Mouse (Mus musculus): ENCODE results near the gene Ube3c. TPM values are rescaled to one million over a fixed set of nuclear protein-coding genes. Genes with fewer than 3 reads are reported as not detected.
"Not testable (repeated sequence)": the region's sequence is repeated elsewhere in the genome, so short reads cannot be mapped to it uniquely, and the experiment has no call there.

The Ube3c gene
- polyA plus RNA-seq, 1 experiment, result 16.7 TPM

DNA sequence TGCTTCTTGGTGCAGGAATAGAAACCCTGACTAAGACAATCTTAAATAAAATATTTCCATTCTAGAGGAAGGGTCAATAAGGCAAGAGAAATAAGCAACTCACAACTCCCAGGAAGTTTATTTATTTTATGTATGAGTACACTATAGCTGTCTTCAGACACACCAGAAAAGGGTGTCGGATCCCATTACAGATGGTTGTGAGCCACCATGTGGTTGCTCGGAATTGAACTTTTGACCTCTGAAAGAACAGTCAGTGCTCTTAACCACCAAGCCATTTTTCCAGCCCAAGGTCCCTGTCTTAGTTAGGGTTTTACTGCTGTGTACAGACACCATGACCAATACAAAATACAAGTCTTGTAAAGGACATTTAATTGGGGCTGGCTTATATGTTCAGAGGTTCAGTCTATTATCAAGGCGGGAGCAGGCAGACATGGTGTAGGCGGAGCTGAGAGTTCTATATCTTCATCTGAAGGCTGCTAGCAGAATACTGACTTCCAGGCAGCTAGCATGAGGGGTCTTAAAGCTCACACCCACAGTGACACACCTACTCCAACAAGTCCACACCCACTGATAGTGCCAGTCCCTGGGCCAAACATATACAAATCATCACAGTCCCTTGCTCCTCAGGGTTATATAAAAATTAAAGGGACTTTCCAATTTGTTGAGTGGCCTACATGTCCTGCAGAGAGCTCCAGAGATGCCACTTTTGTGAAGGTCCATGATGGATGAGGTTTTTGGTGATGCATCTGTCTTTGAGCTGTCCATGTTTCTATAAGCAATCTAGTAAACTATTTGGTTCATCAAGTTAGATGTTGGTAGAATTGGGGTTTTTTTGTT is 9.0 kb downstream of the Ube3c start:
- WGBS, result 83% methylated on average over 4 of the region's 4 CpGs
- H3K27ac ChIP-seq (ENCODE audit: insufficient read depth, low read depth, low read length), result no peak overlapping the region
- no peak for TF ChIP-seq POLR2A (IDR thresholded peaks at IDR 0.05; ENCODE audit: low read depth, low read length)
- no peak for TF ChIP-seq CTCF (conservative IDR thresholded peaks at IDR 0.05; ENCODE audit: insufficient read depth, insufficient read length, low read depth, low read length)
- H3K27me3 ChIP-seq (replicated peaks; ENCODE audit: control insufficient read depth, insufficient read depth, low read length), result no peaks in the 10 kb centered on the region
- no peaks in the 10 kb centered on the region for H3K4me1 ChIP-seq (ENCODE audit: control insufficient read depth, insufficient read depth, low read length)
- H3K36me3 ChIP-seq (ENCODE audit: control insufficient read depth, insufficient read depth, low read length), result no peaks in the 10 kb centered on the region
- no peak overlapping the region for H3K4me3 ChIP-seq (ENCODE audit: insufficient read depth, low read depth, low read length)
- DNase-seq, result no peak

DNA sequence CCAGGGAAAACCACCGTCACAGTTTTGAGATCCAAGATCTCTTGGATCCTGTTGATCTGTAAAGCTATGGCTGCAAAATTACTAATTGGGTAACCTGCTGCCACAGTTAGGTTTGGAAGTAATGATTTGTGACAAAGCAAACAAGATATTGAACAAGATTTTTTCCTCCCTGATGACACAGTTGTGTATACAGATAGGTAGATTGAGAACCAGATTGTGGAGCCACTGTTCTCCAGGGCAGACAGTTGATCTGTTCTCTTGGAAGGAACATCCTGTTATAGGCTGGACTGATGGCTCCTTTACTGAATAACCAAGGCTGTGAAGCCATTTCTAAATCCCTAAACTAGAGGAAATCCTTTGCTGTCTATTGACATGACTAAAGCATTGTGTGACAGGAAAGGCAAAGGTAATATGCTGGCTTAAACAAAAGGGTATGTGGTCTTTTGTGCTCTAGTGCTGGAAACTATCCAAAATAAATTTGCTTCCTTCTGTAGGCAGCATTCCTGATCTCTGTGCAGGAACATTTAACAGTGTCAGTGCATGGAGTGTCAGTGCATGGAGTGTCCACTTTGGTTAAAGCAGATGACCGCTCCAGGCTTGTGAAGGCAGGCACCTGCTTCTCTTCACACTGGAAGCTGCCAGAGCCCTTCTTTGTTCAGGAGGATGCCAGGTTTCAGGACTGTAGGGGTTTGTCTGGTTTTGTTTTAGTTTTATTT is 15.0 kb downstream of the Ube3c start:
- H3K27ac ChIP-seq (ENCODE audit: insufficient read depth, low read depth, low read length), result no peak overlapping the region
- peak; percentile 10 for DNase-seq

DNA sequence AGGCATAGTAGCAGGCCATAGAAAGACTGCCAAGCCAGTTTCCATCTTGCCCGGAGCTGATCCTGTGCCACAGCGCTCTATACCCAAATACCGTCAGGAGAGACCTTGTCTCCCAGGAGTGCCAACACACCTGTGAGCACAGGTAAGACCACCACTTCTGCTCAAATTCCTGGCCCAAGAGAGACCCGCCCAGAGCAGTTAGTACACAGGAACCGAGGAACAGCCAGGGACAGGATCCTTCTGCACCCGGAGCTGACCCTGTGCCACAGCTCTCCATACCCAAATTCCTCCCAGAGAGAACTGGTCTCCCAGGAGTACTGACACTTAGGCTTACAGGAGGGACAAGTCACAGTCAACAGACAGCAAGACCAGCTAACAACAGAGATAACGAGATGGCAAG is 23.1 kb downstream of the Ube3c start:
- not testable (repeated sequence) for H3K4me3 ChIP-seq (ENCODE audit: insufficient read depth, low read depth, low read length); H3K36me3 ChIP-seq (ENCODE audit: control insufficient read depth, insufficient read depth, low read length); H3K27me3 ChIP-seq (replicated peaks; ENCODE audit: control insufficient read depth, insufficient read depth, low read length); H3K4me1 ChIP-seq (ENCODE audit: control insufficient read depth, insufficient read depth, low read length); H3K27ac ChIP-seq (ENCODE audit: insufficient read depth, low read depth, low read length); DNase-seq
- WGBS, result over 99% methylated on average over 7 of the region's 7 CpGs

More for the DNA sequence above, 15.0 kb downstream of the Ube3c start:
- Histone ChIP-seq H3K27me3 (replicated peaks; ENCODE audit: control insufficient read depth, insufficient read depth, low read length) (no peaks in the 10 kb centered on the region), H3K4me3 (ENCODE audit: insufficient read depth, low read depth, low read length) (no peak overlapping the region), H3K36me3 (ENCODE audit: control insufficient read depth, insufficient read depth, low read length) (no peaks in the 10 kb centered on the region; the same call in 1 of the 2 replicates), H3K4me1 (ENCODE audit: control insufficient read depth, insufficient read depth, low read length) (no peaks in the 10 kb centered on the region; the same call in 1 of the 2 replicates)
- TF ChIP-seq CTCF (conservative IDR thresholded peaks at IDR 0.05; ENCODE audit: insufficient read depth, insufficient read length, low read depth, low read length) (no peak), POLR2A (IDR thresholded peaks at IDR 0.05; ENCODE audit: low read depth, low read length) (no peak)
- WGBS, result 58% methylated on average over 2 of the region's 2 CpGs

DNA sequence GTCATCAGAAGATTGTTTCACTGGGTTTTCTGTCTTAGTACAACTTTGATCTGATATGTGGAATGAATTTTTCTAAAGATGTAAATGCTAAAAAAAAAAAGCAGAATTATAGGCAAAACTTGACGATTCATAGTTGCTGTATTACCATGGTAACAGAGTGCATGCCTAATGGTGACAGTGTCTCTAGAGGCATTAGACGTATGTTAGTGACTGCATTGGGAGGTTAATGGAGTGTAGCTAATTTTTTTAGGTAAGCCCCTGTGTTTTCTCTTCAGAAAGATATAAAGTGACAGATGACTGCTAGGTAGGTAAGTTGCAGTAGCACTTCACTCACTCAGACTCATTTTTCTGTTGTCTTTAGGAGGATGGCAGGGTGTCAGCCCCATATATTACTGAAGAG is 37.5 kb downstream of the Ube3c start:
- no peak for DNase-seq
- WGBS, result 85% methylated on average over 2 of the region's 2 CpGs
- Histone ChIP-seq H3K27me3 (replicated peaks; ENCODE audit: control insufficient read depth, insufficient read depth, low read length) (no peaks in the 10 kb centered on the region), H3K36me3 (ENCODE audit: control insufficient read depth, insufficient read depth, low read length) (peaks cover 16% of the 10 kb centered on the region), H3K4me1 (ENCODE audit: control insufficient read depth, insufficient read depth, low read length) (no peaks in the 10 kb centered on the region), H3K27ac (ENCODE audit: insufficient read depth, low read depth, low read length) (no peak overlapping the region), H3K4me3 (ENCODE audit: insufficient read depth, low read depth, low read length) (no peak overlapping the region)
- no peak for TF ChIP-seq CTCF (conservative IDR thresholded peaks at IDR 0.05; ENCODE audit: insufficient read depth, insufficient read length, low read depth, low read length)
- TF ChIP-seq POLR2A (IDR thresholded peaks at IDR 0.05; ENCODE audit: low read depth, low read length), result no peak

DNA sequence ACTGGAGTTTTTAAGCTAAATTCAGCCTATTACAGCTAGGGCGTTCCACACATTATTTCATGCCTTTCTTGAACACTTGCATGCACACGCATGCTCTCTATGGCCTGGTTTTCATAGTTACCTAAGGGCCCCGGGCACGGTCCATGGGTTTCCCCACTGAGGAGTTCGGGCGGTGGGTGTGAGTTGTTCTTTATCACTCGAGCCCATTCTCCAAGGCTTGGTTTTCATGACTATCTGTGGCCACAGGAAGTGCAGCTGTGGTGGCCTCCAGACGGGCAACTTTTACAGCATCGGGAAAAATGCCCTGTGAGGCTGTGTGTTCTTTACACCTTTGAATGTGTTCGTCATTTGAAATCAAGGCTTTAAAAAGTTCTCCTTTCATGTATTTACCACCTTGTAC is 56.6 kb downstream of the Ube3c start:
- Histone ChIP-seq H3K4me3 (ENCODE audit: insufficient read depth, low read depth, low read length) (no peak overlapping the region), H3K27ac (ENCODE audit: insufficient read depth, low read depth, low read length) (no peak overlapping the region), H3K27me3 (replicated peaks; ENCODE audit: control insufficient read depth, insufficient read depth, low read length) (no peaks in the 10 kb centered on the region), H3K36me3 (ENCODE audit: control insufficient read depth, insufficient read depth, low read length) (no peaks in the 10 kb centered on the region; the same call in 1 of the 2 replicates), H3K4me1 (ENCODE audit: control insufficient read depth, insufficient read depth, low read length) (no peaks in the 10 kb centered on the region)
- no peak for TF ChIP-seq POLR2A (IDR thresholded peaks at IDR 0.05; ENCODE audit: low read depth, low read length)
- TF ChIP-seq CTCF (conservative IDR thresholded peaks at IDR 0.05; ENCODE audit: insufficient read depth, insufficient read length, low read depth, low read length), result no peak
- DNase-seq, result no peak
- 83% methylated on average over 10 of the region's 10 CpGs for WGBS

DNA sequence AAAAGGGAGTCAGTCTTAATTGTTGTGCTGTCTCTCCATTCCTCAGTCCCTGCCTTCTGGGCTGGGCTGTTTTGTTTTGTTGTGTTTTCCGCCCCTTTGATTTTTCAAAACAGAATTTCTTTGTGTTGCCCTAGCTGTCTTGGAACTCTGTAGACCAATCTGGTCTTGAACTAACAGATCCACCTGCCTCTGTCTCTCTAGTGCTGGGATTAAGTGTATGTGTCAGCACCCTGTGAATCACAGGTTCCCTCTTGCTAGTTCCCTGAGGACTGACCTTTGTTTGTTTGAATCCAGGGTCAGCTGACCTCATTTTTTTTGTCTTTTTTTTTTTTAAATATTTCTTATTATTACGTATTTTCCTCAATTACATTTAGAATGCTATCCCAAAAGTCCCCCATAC is 60.9 kb downstream of the Ube3c start:
- H3K4me3 ChIP-seq (ENCODE audit: insufficient read depth, low read depth, low read length), result no peak overlapping the region
- DNase-seq, result no peak
- H3K27me3 ChIP-seq (replicated peaks; ENCODE audit: control insufficient read depth, insufficient read depth, low read length), result no peaks in the 10 kb centered on the region
- TF ChIP-seq POLR2A (IDR thresholded peaks at IDR 0.05; ENCODE audit: low read depth, low read length) (no peak), CTCF (conservative IDR thresholded peaks at IDR 0.05; ENCODE audit: insufficient read depth, insufficient read length, low read depth, low read length) (no peak)
- H3K36me3 ChIP-seq (ENCODE audit: control insufficient read depth, insufficient read depth, low read length), result peaks cover 1% of the 10 kb centered on the region
- H3K27ac ChIP-seq (ENCODE audit: insufficient read depth, low read depth, low read length), result no peak overlapping the region
- WGBS, result 88% methylated on average over 2 of the region's 2 CpGs
- H3K4me1 ChIP-seq (ENCODE audit: control insufficient read depth, insufficient read depth, low read length), result no peaks in the 10 kb centered on the region

DNA sequence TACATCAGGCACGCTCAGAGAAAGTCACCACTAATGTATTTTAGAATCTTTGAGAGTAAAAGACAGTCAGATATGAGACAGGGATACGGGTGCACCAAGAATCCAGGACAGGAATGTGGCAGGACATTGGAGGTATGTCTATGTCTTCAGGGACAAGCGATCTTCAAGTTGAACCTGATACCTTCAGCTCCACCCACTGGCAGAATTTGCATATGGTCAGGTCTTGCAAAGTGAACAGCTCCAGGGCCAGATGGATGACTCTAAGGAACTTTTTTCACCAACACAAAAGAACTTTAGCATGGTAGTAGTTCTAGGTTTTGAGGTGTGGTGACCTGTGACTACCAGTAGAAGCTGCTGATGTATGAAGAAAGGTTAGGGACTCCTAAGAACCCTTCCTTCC is 62.7 kb downstream of the Ube3c start:
- TF ChIP-seq CTCF (conservative IDR thresholded peaks at IDR 0.05; ENCODE audit: insufficient read depth, insufficient read length, low read depth, low read length), result no peak
- TF ChIP-seq POLR2A (IDR thresholded peaks at IDR 0.05; ENCODE audit: low read depth, low read length), result no peak
- no peaks in the 10 kb centered on the region for H3K4me1 ChIP-seq (ENCODE audit: control insufficient read depth, insufficient read depth, low read length)
- 84% methylated on average over 3 of the region's 3 CpGs for WGBS
- peaks cover 3% of the 10 kb centered on the region for H3K36me3 ChIP-seq (ENCODE audit: control insufficient read depth, insufficient read depth, low read length)
- no peak overlapping the region for H3K27ac ChIP-seq (ENCODE audit: insufficient read depth, low read depth, low read length)
- no peaks in the 10 kb centered on the region for H3K27me3 ChIP-seq (replicated peaks; ENCODE audit: control insufficient read depth, insufficient read depth, low read length)
- DNase-seq, result no peak
- H3K4me3 ChIP-seq (ENCODE audit: insufficient read depth, low read depth, low read length), result no peak overlapping the region
